Mouse (Mus musculus): Measurements from ENCODE around the gene Spink2. TPM values are rescaled to one million over a fixed set of nuclear protein-coding genes. Genes with fewer than 3 reads are reported as not detected.
"Not testable (repeated sequence)": the region's sequence is repeated elsewhere in the genome, so short reads cannot be mapped to it uniquely, and the experiment has no call there.

Spink2 gene
- total RNA-seq (2021): not detected
- long read RNA-seq, experiment 1, partial matches to known transcripts: 0 of 1 reads
- long read RNA-seq, experiment 1, other reads (novel, unspliced or antisense): 0 of 1 reads
- long read RNA-seq, experiment 2: 0 reads

DNA sequence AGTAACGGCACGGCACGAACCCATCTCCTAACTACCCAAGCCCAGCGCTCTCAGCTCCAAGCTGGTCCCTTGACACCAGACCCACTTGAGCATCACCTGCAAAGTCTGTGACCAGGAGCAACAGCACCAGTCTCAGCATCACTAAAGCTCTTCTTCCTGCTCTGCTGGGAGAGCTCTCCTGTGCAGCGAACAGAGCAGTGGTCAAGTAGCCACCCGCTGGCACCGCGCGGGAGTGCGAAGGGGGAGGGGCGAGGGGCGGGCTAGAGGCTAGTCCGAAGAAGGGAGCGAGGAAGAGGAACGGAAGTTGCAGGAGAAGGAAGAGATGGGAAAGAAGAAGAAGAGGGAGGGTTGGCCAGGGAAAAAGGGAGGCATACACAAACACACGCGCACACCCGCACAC is at the start of gene Spink2:
TSS of gene Spink2 (minus strand) at position 236 of the 400 bp plus-strand sequence.
- DNase-seq (ENCODE audit: low spot score): no peak

DNA sequence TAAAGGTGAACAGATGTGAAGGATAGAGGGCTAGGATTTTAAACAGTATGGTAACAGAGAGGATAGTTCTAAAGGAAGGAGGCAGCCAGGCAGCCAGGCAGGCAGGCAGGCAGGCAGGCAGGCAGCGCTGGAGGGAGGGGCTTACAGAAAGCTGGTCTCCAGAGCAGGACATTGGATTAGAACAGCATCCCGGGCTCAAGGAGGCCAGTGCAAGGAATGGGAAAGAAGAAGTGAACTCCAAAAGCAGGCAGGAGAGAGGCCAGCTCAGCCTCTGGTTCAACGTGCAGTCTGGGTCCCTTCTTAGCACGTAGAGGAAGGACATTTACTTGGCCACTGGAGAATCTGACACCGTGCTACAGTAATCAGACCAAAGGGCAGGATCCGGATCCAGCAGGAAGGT is 48.9 kb upstream of the Spink2 start:
- DNase-seq (ENCODE audit: low spot score): no peak

DNA sequence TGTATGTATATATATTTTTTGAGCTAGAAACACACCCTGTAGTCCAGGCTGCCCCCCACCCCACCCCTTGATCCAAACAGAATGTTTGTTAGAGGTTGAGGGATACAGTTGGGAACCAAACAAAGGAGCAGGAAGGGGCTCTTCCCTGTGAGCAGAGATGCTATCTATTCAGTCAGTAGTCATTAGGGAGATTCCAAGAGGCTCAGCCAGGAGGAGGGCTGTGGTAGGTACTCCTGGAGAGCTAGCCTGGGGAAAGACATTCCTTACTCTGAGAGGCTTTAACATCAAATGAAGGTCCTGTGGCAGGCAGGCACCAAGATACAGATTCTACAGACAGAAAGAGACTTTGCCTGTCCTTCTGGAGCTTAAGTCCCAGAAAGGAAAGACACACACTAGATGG is 48.0 kb upstream of the Spink2 start:
- no peak for DNase-seq (ENCODE audit: low spot score)

DNA sequence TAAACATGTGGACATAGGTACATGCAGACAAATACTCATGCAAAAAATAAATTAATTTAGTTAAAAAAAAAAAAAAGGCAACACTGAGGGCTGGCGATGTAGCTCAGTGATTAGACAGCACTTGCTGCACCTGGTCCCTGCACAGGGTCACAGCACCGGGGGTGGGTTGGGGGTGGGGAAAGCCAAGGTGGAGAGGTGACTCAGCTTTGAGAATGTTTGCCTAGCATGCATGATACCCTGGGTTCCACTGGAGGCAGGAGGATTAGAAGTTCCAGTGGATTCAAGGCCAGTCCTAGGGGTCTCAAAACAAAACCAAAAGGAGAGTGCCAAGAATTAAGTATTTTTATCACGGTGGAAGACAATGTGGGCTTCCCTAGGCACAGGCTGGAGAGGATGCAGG is 46.3 kb upstream of the Spink2 start:
- DNase-seq (ENCODE audit: low spot score): no peak

DNA sequence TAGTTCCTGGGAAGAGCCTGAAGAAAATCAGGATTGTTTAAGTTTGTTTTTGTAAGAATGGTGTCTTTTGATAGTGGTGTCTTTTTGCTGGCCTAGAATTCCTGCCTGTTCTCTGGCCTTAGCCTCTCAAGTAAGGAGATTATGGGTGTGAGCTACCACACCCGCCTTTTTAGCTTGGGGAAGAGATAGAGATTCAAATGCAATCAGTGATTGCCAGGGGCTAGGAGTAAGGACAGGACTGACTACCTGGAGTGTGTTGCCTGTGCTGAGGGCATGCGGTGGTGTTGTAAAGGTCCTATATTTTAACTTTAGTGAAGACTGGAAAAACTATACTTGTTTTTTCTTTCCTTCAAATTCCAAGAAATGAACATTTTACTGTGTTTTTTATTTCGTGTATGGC is 43.1 kb upstream of the Spink2 start:
- DNase-seq (ENCODE audit: low spot score): no peak

- DNase-seq (ENCODE audit: low spot score): no peak
Measured at GRCm38 (mm10) chr5:77253154-77253553, 41.9 kb upstream of the Spink2 start.

- no peak for DNase-seq (ENCODE audit: low spot score)
Measured at GRCm38 (mm10) chr5:77252115-77252827, 41.0 kb upstream of the Spink2 start.

DNA sequence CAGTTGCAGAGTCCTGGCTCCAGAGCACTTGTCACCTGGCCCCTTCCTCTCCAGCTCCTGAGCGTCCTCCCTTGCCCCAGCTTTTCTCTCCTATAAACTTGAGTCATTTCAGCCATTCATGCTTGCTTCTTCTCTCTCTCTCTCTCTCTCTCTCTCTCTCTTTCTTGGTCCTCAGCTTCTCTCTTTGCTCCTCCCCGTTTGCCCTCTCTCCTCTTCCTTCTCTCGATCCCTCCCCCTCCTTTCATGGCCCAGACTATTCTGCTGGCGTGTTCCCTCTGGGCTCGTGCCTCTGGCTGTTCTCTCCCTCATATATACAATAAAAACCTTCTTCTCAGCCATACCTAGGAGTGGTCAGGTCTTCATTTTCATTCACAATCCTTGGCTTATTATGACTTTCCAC is 40.4 kb upstream of the Spink2 start:
- DNase-seq (ENCODE audit: low spot score): no peak

GRCm38 (mm10) chr5:77250083-77250482 is 38.8 kb upstream of the Spink2 start:
- no peak for DNase-seq (ENCODE audit: low spot score)

- DNase-seq (ENCODE audit: low spot score): no peak
Measured at GRCm38 (mm10) chr5:77245787-77246671, 34.8 kb upstream of the Spink2 start.

DNA sequence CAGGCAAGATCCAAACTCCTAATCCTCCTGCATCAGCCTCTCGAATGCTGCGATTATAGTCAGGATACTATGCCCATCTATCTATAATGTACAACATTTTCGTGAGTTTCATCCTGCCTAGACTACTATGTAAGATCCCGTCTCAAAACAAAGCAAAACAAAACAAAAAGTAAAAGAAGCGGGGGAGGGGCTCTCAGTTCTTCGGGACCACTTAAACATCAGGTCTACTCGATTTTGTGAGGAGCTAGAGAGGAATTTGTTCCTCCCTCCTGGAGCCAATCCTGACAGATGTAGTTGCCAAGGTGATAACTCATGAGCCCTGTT is 34.2 kb upstream of the Spink2 start:
- DNase-seq (ENCODE audit: low spot score): no peak

GRCm38 (mm10) chr5:77244331-77244987 is 33.2 kb upstream of the Spink2 start:
- DNase-seq (ENCODE audit: low spot score): no peak

GRCm38 (mm10) chr5:77237104-77237503 is 25.8 kb upstream of the Spink2 start:
- DNase-seq (ENCODE audit: low spot score): no peak

- no peak for DNase-seq (ENCODE audit: low spot score)
Measured at GRCm38 (mm10) chr5:77234921-77235320, 23.6 kb upstream of the Spink2 start.

DNA sequence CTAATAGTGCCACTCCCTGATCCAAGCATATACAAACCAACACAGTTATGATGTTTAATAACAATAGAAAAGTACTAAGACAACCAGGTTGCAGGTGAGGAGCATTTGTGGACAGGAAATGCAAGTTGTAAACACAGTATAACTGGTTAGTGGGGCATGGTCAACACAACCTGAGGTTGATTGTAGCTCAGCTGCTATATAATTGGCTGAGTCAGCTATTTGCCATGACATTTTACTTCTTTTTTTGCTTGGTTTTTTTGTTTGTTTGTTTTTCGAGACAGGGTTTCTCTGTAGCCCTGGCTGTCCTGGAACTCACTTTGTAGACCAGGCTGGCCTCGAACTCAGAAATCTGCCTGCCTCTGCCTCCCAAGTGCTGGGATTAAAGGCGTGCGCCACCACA is 20.6 kb upstream of the Spink2 start:
- not testable (repeated sequence) for DNase-seq (ENCODE audit: low spot score)

DNA sequence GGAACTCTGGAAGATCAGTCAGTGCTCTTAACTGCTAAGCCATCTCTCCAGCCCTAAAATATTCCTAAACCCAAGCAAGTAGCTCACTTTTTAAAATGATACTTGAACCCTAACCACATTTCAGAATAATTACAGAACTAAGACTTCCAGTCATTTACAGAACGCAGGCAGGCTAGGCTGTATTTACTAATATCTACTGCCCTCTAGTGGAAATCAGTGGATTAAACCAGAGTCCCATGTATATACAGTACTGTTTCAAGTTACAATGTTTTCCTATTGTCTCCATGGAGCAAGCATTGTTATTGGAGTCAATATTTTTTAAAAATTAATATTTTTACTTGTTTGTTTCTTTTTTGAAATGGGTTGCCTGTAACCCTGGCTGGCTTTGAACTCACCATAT is 17.7 kb upstream of the Spink2 start:
- peak; percentile 30 for DNase-seq (ENCODE audit: low spot score)

- no peak for DNase-seq (ENCODE audit: low spot score)
Measured at GRCm38 (mm10) chr5:77223043-77223975, 12.0 kb upstream of the Spink2 start.

- no peak for DNase-seq (ENCODE audit: low spot score)
Measured at GRCm38 (mm10) chr5:77217724-77218123, 6.5 kb upstream of the Spink2 start.

- peak; percentile 81 for DNase-seq (ENCODE audit: low spot score)
Measured at GRCm38 (mm10) chr5:77217211-77217610, 5.9 kb upstream of the Spink2 start.

- DNase-seq (ENCODE audit: low spot score): no peak
Measured at GRCm38 (mm10) chr5:77206134-77206533, 5.1 kb downstream of the Spink2 start.

- DNase-seq (ENCODE audit: low spot score): no peak
Measured at GRCm38 (mm10) chr5:77202238-77202637, 9.0 kb downstream of the Spink2 start.
